In genomic region chr7:12998851-12999250, GRCm38 (mm10) we compare ENCODE assay signal across 7 mouse cellular contexts. TPM values are rescaled to one million over a fixed set of nuclear protein-coding genes. Genes with fewer than 3 reads are reported as not detected.
DNase-seq lines count a peak whose midpoint lies in the region; ATAC-seq and TF ChIP-seq lines count a peak whose summit lies in the region.

Gene Trim28 (plus strand): TSS chr7:12999114.

- no peak within 1 kb of the TSS for H3K9ac ChIP-seq in forebrain, embryonic 12.5 days
- H3K9ac ChIP-seq in liver, embryonic 12.5 days, result no peak within 1 kb of the TSS
- H3K9ac ChIP-seq in stomach, postnatal 0 days (ENCODE audit: low read length), result no peak within 1 kb of the TSS

- H3K27ac ChIP-seq in forebrain, embryonic 12.5 days, result no peak within 1 kb of the TSS
- no peak within 1 kb of the TSS for H3K27ac ChIP-seq in hindbrain, embryonic 10.5 days
- H3K27ac ChIP-seq in liver, embryonic 12.5 days, result no peak within 1 kb of the TSS
- no peak within 1 kb of the TSS for H3K27ac ChIP-seq in stomach, postnatal 0 days (replicated peaks)

- H3K4me1 ChIP-seq in G1E (ENCODE audit: insufficient read depth, low read depth, low read length), result no peaks in the 10 kb centered on the region
- no peaks in the 10 kb centered on the region for H3K4me1 ChIP-seq in forebrain, embryonic 12.5 days
- no peaks in the 10 kb centered on the region for H3K4me1 ChIP-seq in hindbrain, embryonic 10.5 days (replicated peaks)
- H3K4me1 ChIP-seq in liver, embryonic 12.5 days, result no peaks in the 10 kb centered on the region
- H3K4me1 ChIP-seq in stomach, postnatal 0 days (replicated peaks; ENCODE audit: control insufficient read depth, insufficient read depth), result no peaks in the 10 kb centered on the region

- no peak within 1 kb of the TSS for H3ac ChIP-seq in C2C12 (ENCODE audit: control insufficient read depth, insufficient read length, low read depth)

- ATAC-seq in G1E (ENCODE audit: extremely low read depth, insufficient number of reproducible peaks, low FRiP score, poor library complexity, severe bottlenecking), result no peak
- ATAC-seq in forebrain, embryonic 12.5 days (ENCODE audit: low FRiP score), result no peak
- no peak for ATAC-seq in liver, embryonic 12.5 days
- ATAC-seq in stomach, postnatal 0 days (ENCODE audit: low FRiP score, low TSS enrichment), result no peak

- H3K4me3 ChIP-seq in C2C12 (ENCODE audit: insufficient read depth, poor library complexity, severe bottlenecking), result no peak within 1 kb of the TSS
- no peak within 1 kb of the TSS for H3K4me3 ChIP-seq in G1E (ENCODE audit: low read depth, low read length)
- no peak within 1 kb of the TSS for H3K4me3 ChIP-seq in forebrain, embryonic 12.5 days (replicated peaks)
- H3K4me3 ChIP-seq in hindbrain, embryonic 10.5 days, result no peak within 1 kb of the TSS
- no peak within 1 kb of the TSS for H3K4me3 ChIP-seq in liver, embryonic 12.5 days
- H3K4me3 ChIP-seq in stomach, postnatal 0 days (ENCODE audit: low read depth, low read length), result no peak within 1 kb of the TSS

- no peaks in the 10 kb centered on the region for H3K79me3 ChIP-seq in C2C12 (ENCODE audit: low read depth)

- no peak for TF ChIP-seq EP300 in stomach, postnatal 0 days (optimal IDR thresholded peaks at IDR 0.05)

- no peak within 1 kb of the TSS for H3K4me2 ChIP-seq in forebrain, embryonic 12.5 days
- no peak within 1 kb of the TSS for H3K4me2 ChIP-seq in liver, embryonic 12.5 days
- no peak within 1 kb of the TSS for H3K4me2 ChIP-seq in stomach, postnatal 0 days (replicated peaks; ENCODE audit: low read depth)

- TF ChIP-seq CTCF in C2C12 (IDR thresholded peaks at IDR 0.05; ENCODE audit: control insufficient read depth, insufficient read depth, insufficient read length) (no peak), G1E (IDR thresholded peaks at IDR 0.05; ENCODE audit: low read depth, low read length) (no peak)
- TF ChIP-seq CTCF in stomach, postnatal 0 days (IDR thresholded peaks at IDR 0.05; ENCODE audit: low read depth), result no peak

- no peaks in the 10 kb centered on the region for H3K79me2 ChIP-seq in C2C12 (ENCODE audit: control insufficient read depth, insufficient read depth)

- no peaks in the 10 kb centered on the region for H3K9me3 ChIP-seq in G1E (replicated peaks)
- no peaks in the 10 kb centered on the region for H3K9me3 ChIP-seq in forebrain, embryonic 12.5 days
- no peaks in the 10 kb centered on the region for H3K9me3 ChIP-seq in hindbrain, embryonic 10.5 days
- no peaks in the 10 kb centered on the region for H3K9me3 ChIP-seq in liver, embryonic 12.5 days (replicated peaks)
- no peaks in the 10 kb centered on the region for H3K9me3 ChIP-seq in stomach, postnatal 0 days (ENCODE audit: control insufficient read depth, low read length)

- WGBS in forebrain, embryonic 12.5 days, result 72% methylated on average over 3 of the region's 3 CpGs
- 78% methylated on average over 3 of the region's 3 CpGs for WGBS in hindbrain, embryonic 10.5 days
- 67% methylated on average over 3 of the region's 3 CpGs for WGBS in liver, embryonic 12.5 days (ENCODE audit: insufficient replicate concordance)
- 80% methylated on average over 3 of the region's 3 CpGs for WGBS in stomach, postnatal 0 days

- DNase-seq in G1E (ENCODE audit: low spot score), result no peak
- DNase-seq in hindbrain, embryonic 10.5 days (ENCODE audit: low spot score), result no peak
- no peak for DNase-seq in stomach, postnatal 0 days (ENCODE audit: low spot score)
- DNase-seq in testis, postnatal 14 days (ENCODE audit: low spot score), result no peak

- H3K27me3 ChIP-seq in C2C12 (ENCODE audit: control insufficient read depth, insufficient read depth, insufficient read length) (no peaks in the 10 kb centered on the region), G1E (ENCODE audit: insufficient read depth, low read length) (peaks cover 19% of the 10 kb centered on the region)
- H3K27me3 ChIP-seq in forebrain, embryonic 12.5 days, result 0 out of 2 replicates have a peak, but pooled peaks cover 4% of the 10 kb centered on the region
- H3K27me3 ChIP-seq in hindbrain, embryonic 10.5 days (ENCODE audit: insufficient read depth, poor library complexity, severe bottlenecking), result no peaks in the 10 kb centered on the region
- no peaks in the 10 kb centered on the region; the same call in 1 of the 2 replicates for H3K27me3 ChIP-seq in liver, embryonic 12.5 days (replicated peaks)
- H3K27me3 ChIP-seq in stomach, postnatal 0 days (ENCODE audit: control insufficient read depth, insufficient read depth, low read length), result no peaks in the 10 kb centered on the region

- no peaks in the 10 kb centered on the region for H3K36me3 ChIP-seq in C2C12 (ENCODE audit: control insufficient read depth, insufficient read depth)
- H3K36me3 ChIP-seq in G1E (replicated peaks), result peaks cover 8% of the 10 kb centered on the region
- H3K36me3 ChIP-seq in forebrain, embryonic 12.5 days (replicated peaks), result no peaks in the 10 kb centered on the region; the same call in 1 of the 2 replicates
- 0 out of 2 replicates have a peak, but pooled peaks cover 3% of the 10 kb centered on the region for H3K36me3 ChIP-seq in hindbrain, embryonic 10.5 days
- H3K36me3 ChIP-seq in liver, embryonic 12.5 days, result no peaks in the 10 kb centered on the region
- H3K36me3 ChIP-seq in stomach, postnatal 0 days (ENCODE audit: control insufficient read depth, insufficient read depth, low read length), result no peaks in the 10 kb centered on the region

TF ChIP-seq in C2C12, 6 proteins besides CTCF, POLR2A, EP300 and RAD21:
- TF ChIP-seq CEBPB (IDR thresholded peaks at IDR 0.05; ENCODE audit: low read depth) (no peak), MYOG (IDR thresholded peaks at IDR 0.05; ENCODE audit: control insufficient read depth, extremely low read depth, insufficient read length) (no peak), USF1 (IDR thresholded peaks at IDR 0.05; ENCODE audit: low read depth) (no peak), MYOD1 (IDR thresholded peaks at IDR 0.05; ENCODE audit: control insufficient read depth, insufficient read length, low read depth) (no peak), FOSL1 (IDR thresholded peaks at IDR 0.05; ENCODE audit: insufficient read depth, low read length, poor library complexity, severe bottlenecking) (no peak), MAX (IDR thresholded peaks at IDR 0.05) (no peak)

RNA-seq across cellular contexts. Expression of gene Trim28, which starts in this region (rescaled TPM):
- polyA plus RNA-seq in C2C12 (2012; fragmentation: generic; extraction: Trizol), result 606 TPM
- 324 and 384 TPM in 2 replicates for total RNA-seq in G1E (2014; fragmentation: Nextera tagmentation)
- 506 and 524 TPM in 2 replicates for total RNA-seq in G1E (2017)
- 193 and 221 TPM in 2 replicates for polyA plus RNA-seq in G1E (2012)
- polyA plus RNA-seq in forebrain, embryonic 12.5 days (2016; fragmentation: Nextera tagmentation; extraction: Ambion mirVana), result 370 and 396 TPM in 2 replicates
- polyA plus RNA-seq in hindbrain, embryonic 10.5 days (2016; fragmentation: Nextera tagmentation; extraction: Ambion mirVana), result 373 and 399 TPM in 2 replicates
- polyA plus RNA-seq in liver, embryonic 12.5 days (2016; fragmentation: Nextera tagmentation; extraction: Ambion mirVana), result 201 and 203 TPM in 2 replicates
- polyA plus RNA-seq in stomach, postnatal 0 days (2015; fragmentation: Nextera tagmentation; extraction: Ambion mirVana), result 93.7 and 105 TPM in 2 replicates
